Mouse (Mus musculus) lung, postnatal 4 days (tissue): ENCODE measurements around the gene Timp2.

ENCODE experiments used
- DNase-seq, 2 experiments: peaks; one replicate each; pipeline ENCODE4 v3.0.0; 2021

Gene Timp2

GRCm38 (mm10) chr11:118369251-118369650 lies 13.7 kb upstream of the Timp2 start:
- no peak for DNase-seq

DNA sequence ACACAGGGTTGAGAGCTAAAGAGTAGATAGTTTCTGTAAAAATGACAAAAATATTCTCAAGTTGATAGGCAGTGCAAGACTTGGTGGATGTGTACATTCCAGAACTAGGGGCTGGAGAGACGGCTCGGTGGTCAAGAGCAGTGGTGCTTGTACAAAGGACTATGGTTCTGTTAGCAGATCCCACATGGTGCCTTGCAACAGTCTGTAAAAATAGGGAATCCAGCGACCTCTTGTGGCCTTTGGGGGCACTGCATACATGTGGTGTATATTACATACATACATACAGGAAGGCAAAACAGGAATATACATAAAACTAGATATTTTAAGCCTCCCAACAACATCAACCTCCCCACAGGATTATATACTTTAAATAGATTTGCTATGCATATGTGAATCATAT lies 12.8 kb upstream of the Timp2 start:
- peak; percentile 29 to 56 for DNase-seq

DNA sequence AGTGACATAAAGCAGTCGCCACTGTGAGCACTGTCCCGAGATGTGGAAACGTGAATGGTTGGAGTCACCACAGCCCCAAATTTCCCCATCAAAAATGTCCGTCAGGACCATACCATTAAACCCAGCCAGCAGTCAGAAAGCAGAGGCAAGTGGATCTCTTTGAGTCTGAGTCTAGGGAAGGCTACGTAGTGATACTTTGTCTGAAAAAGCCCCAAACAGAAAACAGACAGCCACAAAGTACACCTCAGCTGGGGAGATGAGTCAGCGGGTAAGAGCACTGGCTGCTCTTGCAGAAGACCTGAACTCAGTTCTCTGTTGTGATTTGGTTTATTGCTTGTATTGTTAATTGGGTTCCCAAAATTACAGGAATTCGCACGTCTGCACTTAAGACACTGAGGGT lies 11.0 kb upstream of the Timp2 start:
- no peak for DNase-seq

DNA sequence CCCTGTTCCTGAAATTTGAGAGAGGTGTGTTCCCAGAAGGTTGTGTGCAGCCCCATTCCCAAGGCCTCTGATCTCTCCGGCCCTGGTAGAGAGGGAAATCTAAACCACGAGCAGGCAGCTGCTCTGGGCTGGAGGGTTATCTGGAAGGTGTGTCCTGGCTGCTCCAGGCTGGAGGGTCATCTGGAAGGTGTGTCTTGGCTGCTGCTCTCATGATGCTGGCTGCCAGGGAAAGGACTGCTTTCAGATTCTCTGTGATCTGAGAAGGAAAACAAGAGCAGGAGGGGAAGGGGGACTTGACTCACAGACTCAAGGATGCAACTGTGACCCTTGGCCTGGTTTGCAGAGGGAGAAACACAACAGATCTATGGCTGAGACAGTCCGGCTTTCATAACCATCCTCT lies 10.6 kb upstream of the Timp2 start:
- DNase-seq: peak in 1 of 2 experiments; percentile 27

DNA sequence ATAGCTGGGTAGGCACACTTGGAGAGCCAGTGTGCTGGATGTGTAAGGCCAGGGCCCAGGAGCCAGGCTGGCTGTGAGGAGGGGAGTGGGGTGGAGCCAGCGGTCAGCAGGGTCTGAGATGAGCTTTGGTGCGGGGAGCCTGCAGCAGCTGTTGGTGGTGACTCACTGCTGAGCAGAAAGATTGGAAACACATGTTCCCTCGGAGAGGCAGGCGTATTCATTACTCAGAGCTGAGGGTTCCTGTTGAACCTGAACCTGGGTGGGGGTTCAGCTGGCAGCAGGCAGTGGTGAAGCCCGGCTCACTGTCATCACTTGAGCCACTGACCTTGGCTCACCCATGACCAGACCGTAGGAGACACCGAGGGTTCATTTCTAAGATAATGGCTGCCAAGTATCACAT lies 9.6 kb upstream of the Timp2 start:
- DNase-seq: peak; percentile 50 to 82

- peak in 1 of 2 experiments; percentile 20 for DNase-seq
Measured at GRCm38 (mm10) chr11:118364021-118364420, 8.5 kb upstream of the Timp2 start.

GRCm38 (mm10) chr11:118362971-118363518 lies 7.5 kb upstream of the Timp2 start:
- DNase-seq: peak; percentile 82 to 86

GRCm38 (mm10) chr11:118362501-118362900 lies 7.0 kb upstream of the Timp2 start:
- peak; percentile 48 to 65 for DNase-seq

- peak; percentile 70 to 75 for DNase-seq
Measured at GRCm38 (mm10) chr11:118360907-118361341, 5.4 kb upstream of the Timp2 start.

- peak; percentile 60 to 71 for DNase-seq
Measured at GRCm38 (mm10) chr11:118360491-118360890, 5.0 kb upstream of the Timp2 start.

- DNase-seq: peak; percentile 95
Measured at GRCm38 (mm10) chr11:118355205-118355604, 335 bp downstream of the Timp2 start.

- peak; percentile 62 to 69 for DNase-seq
Measured at GRCm38 (mm10) chr11:118354636-118355191, 826 bp downstream of the Timp2 start.

DNA sequence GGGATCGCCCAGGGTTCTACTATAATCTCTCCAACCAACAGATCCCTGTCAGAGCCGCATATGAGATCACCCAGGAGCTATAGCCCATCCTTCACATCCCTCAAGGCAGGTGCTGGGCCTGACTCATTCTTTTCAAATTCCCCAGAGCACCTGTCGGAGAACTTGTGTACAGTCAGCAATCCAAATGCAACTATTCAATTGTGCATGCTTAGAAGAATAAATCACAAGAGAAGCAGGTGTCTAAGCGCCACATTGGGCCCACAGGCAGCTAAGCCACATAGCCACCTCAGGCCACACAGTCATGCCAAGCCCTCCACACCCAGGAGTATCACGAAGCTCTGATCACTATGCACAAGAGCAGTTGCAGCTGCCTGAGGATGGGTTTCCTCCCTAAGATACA lies 6.0 kb downstream of the Timp2 start:
- no peak for DNase-seq

GRCm38 (mm10) chr11:118348877-118349276 lies 6.7 kb downstream of the Timp2 start:
- DNase-seq: peak; percentile 87 to 88

DNA sequence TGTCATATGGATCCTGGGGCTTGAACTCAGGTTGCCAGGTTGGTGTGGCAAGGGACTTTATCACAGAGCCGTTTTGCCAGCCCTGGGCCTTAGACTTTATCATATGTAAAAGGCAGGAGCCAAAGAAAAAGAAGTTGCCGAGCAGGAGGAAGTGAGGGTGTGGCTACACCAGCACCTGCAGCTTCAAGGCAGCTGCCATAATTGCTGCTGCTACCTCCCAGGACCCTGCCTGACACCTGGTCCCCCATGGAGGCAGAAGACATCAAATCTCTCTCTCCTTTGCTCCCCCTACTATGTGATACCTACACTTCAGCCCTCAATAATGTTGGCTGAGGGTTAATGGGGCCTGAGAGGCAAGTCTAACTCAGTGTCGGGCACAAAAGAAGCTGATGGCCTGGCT lies 7.1 kb downstream of the Timp2 start:
- DNase-seq: no peak

- no peak for DNase-seq
Measured at GRCm38 (mm10) chr11:118347911-118348310, 7.6 kb downstream of the Timp2 start.

DNA sequence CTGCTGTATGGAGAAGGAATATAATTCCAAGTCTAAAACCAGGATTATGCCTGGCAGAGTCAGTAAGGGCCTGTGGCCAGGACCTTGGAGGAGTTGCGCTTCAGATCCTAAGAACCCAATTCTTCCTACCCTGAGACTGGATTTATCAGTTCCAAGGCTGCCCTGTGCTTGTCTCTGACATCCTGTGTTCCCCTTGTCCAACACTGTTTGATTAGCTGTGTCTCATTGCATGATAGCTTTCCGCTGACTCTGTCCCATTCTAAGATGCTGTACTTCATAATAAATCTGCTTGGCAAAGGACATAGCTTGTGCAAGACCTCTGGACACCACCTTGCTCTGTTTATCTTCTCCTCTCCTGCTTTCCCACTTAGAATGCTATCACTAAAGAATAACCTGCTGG lies 8.1 kb downstream of the Timp2 start:
- no peak for DNase-seq

- no peak for DNase-seq
Measured at GRCm38 (mm10) chr11:118346395-118347096, 9.0 kb downstream of the Timp2 start.

DNA sequence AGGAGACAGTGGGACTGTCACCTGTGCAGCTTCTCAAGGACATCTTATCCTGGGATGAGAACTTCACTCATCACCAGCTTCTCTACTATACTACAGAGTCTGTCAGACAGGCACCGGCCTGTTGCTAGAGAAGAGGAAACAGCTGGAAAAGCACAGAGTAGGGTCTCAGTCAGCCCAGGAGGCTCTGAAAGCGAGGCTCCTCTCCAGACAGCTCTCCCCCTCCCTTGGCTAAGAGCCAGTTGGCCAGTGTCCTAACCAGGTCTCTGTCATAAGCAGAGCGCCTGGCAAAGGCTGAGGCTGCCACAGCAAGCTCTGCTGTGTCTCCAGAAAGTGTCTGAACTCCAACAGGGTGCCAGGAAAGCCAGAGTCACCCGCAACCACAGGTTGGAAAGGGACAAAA lies 9.8 kb downstream of the Timp2 start:
- peak; percentile 55 to 70 for DNase-seq

DNA sequence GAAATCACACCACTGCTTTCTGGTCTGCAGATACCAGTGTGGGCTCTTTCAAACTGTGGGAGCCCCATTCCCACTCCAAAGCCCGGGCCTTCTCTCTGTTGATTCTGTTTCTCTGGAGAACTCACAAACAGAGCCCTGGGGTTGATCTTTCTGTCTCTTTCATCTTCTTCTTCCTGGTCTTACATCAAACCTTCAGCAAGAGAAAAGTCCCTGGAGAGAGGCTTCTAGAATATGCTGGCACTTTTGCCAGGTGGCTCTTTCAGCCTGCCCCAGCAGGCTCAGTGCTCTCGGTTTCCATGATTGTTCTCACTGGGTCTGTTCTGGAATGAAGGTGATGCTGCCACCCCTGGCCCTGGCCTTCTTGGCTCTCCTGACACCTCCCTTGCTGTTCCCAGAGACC lies 11.9 kb downstream of the Timp2 start:
- DNase-seq: no peak

DNA sequence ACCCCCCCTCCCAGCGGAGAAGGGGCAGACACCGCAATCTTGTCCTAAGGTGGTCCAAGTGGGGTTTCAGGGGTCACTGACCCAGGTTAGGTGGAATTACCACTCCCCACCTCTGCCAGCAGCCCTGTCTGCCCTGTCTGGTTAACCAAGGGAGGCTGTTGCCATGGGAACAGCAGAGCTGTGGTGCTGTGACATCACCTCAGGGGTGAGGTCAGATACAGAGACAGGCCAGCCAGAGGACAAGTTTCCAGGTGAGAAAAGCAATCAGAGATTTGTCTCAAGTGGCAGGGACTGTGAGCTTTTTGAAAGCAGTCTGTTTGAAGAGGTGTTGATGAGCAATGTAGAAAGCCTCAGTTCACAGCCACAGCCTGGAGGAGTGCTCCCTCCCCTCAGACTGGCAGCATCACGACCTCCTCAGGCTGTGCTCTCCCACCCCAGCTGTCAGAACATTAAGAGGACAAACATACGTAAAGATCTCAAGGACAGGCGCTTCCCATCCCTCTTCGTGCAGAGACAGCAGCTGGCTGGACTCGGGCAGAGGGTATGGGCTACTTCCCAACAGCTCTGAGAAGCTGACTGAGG lies 13.0 kb downstream of the Timp2 start, which contains the start of gene Cep295nl:
TSS of gene Cep295nl (minus strand) at position 101 of the 582 bp plus-strand sequence.
- DNase-seq: peak in 1 of 2 experiments; percentile 22

DNA sequence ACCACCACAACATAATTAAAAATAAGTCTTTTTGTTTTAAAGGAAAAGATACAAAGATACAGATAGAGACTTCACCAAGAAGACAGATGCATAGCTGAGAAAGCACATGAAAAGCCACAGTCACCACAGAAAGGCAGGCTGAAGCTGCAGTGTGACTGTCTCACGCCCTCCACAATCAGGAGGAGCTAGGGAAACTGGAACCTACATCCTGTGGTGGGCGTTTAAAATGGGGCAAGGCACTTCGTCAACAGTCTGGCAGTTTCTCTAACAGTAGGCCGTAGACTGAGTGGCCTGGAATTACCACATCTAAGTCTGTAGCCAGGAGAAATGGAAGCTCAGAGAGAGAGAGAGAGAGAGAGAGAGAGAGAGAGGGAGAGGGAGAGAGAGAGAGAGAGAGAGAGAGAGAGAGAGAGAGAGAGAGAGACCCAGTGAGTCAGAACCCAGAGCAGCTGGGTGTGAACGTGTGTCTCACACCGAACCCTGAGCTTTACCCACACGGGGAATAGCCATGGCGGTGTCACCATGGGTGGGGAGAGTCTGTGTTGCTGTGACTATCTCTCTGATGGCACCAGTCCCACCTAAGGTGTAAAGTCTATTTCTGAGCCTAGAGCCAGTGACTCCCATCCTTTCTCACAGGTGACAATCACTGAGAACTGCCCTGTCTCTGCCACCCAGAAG lies 17.9 kb downstream of the Timp2 start:
- no peak for DNase-seq

- DNase-seq: no peak
Measured at GRCm38 (mm10) chr11:118333431-118333830, 22.1 kb downstream of the Timp2 start.
